Mouse (Mus musculus) G1E (cell line): ENCODE measurements around the gene Tbc1d4. TPM values are rescaled to one million over a fixed set of nuclear protein-coding genes. Genes with fewer than 3 reads are reported as not detected.

Source experiments
- ATAC-seq: 2 replicates; pipeline ENCODE4 v1.8.0; 2016; ENCODE audit warnings: mild to moderate bottlenecking; ENCODE audit not compliant: insufficient number of reproducible peaks, poor library complexity, low FRiP score, severe bottlenecking; ENCODE audit errors: extremely low read depth
- DNase-seq: peaks from one replicate; pipeline ENCODE4 v3.0.0; 2012; ENCODE audit warnings: low spot score
- H3K27me3 ChIP-seq: 2 replicates; pipeline ENCODE4 v1.6.1; 2012; ENCODE audit warnings: mild to moderate bottlenecking, low read length, inconsistent platforms; ENCODE audit not compliant: insufficient read depth
- H3K36me3 ChIP-seq: replicated peaks from 2 replicates; pipeline ENCODE3; 2012; ENCODE audit warnings: mild to moderate bottlenecking, inconsistent platforms
- H3K4me1 ChIP-seq: 2 replicates; pipeline ENCODE4 v1.6.1; 2012; ENCODE audit warnings: low read depth, low read length, inconsistent platforms, mixed read lengths; ENCODE audit not compliant: insufficient read depth
- H3K4me3 ChIP-seq: 2 replicates; pipeline ENCODE4 v1.5.1; 2012; ENCODE audit warnings: low read depth, mild to moderate bottlenecking, inconsistent platforms, low read length, moderate library complexity, mixed read lengths
- H3K9me3 ChIP-seq: replicated peaks from 2 replicates; pipeline ENCODE4 v1.6.1; 2012; ENCODE audit warnings: inconsistent platforms
- CTCF ChIP-seq: IDR thresholded peaks from 2 replicates; pipeline ENCODE4 v1.5.1; 2012; ENCODE audit warnings: low read depth, low read length, inconsistent platforms, mixed read lengths
- GATA1 ChIP-seq: IDR thresholded peaks from 2 replicates; pipeline ENCODE4 v1.6.1; 2012; ENCODE audit warnings: borderline replicate concordance, low read length, inconsistent platforms, mixed read lengths
- GATA2 ChIP-seq: IDR thresholded peaks from 2 replicates; pipeline ENCODE4 v1.6.1; 2012; ENCODE audit warnings: low read depth, low read length, inconsistent platforms, borderline replicate concordance
- POLR2AphosphoS5 ChIP-seq: IDR thresholded peaks from 2 replicates; pipeline ENCODE4 v1.6.1; 2012; ENCODE audit warnings: low read depth, low read length, inconsistent platforms; ENCODE audit not compliant: insufficient replicate concordance
- TAL1 ChIP-seq: conservative IDR thresholded peaks from 2 replicates; pipeline ENCODE4 v1.6.1; 2012; ENCODE audit warnings: low read depth, low read length, inconsistent platforms, mixed read lengths
- polyA plus RNA-seq: library from polyadenylated mRNA; stranded (reverse); fragments of >175 nt; gene quantifications from 2 replicates; pipeline ENCODE4 v1.2.3, GENCODE M21; 2012
- total RNA-seq, 2 experiments: library from RNA; stranded (forward) in 1 of 2; stranded (reverse) in 1 of 2; fragments of 200-1000 nt in 1 of 2; fragments of >200 nt in 1 of 2; fragmentation: Nextera tagmentation in 1 of 2; gene quantifications; 2 replicates each; pipeline ENCODE4 v1.2.3; 2014 to 2017

Tbc1d4 gene
- total and polyA plus RNA-seq, 3 experiments, result 0.33 TPM; not detected in 2

- Histone ChIP-seq H3K36me3 (no peaks in the 10 kb centered on the region), H3K4me3 (no peak overlapping the region), H3K4me1 (no peaks in the 10 kb centered on the region), H3K27me3 (no peaks in the 10 kb centered on the region), H3K9me3 (peaks cover 50% of the 10 kb centered on the region)
- TF ChIP-seq GATA1 (no peak), CTCF (no peak), GATA2 (no peak), TAL1 (no peak), POLR2AphosphoS5 (no peak)
- no peak for DNase-seq
- ATAC-seq, result no peak
Measured at GRCm38 (mm10) chr14:101561251-101561701, 47.7 kb downstream of the Tbc1d4 start.

GRCm38 (mm10) chr14:101559446-101559845 is 49.5 kb downstream of the Tbc1d4 start:
- no peaks in the 10 kb centered on the region for H3K4me1 ChIP-seq
- H3K4me3 ChIP-seq, result no peak overlapping the region
- DNase-seq (no peak), ATAC-seq (no peak)
- H3K9me3 ChIP-seq, result peaks cover 47% of the 10 kb centered on the region
- TF ChIP-seq CTCF, result no peak
- TF ChIP-seq POLR2AphosphoS5, result no peak
- TF ChIP-seq GATA2, result no peak
- TF ChIP-seq GATA1, result no peak
- TF ChIP-seq TAL1, result no peak
- no peaks in the 10 kb centered on the region for H3K36me3 ChIP-seq
- no peaks in the 10 kb centered on the region for H3K27me3 ChIP-seq

- DNase-seq (no peak), ATAC-seq (no peak)
- Histone ChIP-seq H3K36me3 (no peaks in the 10 kb centered on the region), H3K27me3 (no peaks in the 10 kb centered on the region), H3K4me1 (no peaks in the 10 kb centered on the region), H3K4me3 (no peak overlapping the region), H3K9me3 (peaks cover 43% of the 10 kb centered on the region)
- TF ChIP-seq POLR2AphosphoS5 (no peak), TAL1 (no peak), GATA2 (no peak), CTCF (no peak), GATA1 (no peak)
Measured at GRCm38 (mm10) chr14:101548885-101549573, 60.0 kb downstream of the Tbc1d4 start.

- peaks cover 39% of the 10 kb centered on the region for H3K9me3 ChIP-seq
- DNase-seq, result no peak
- H3K4me3 ChIP-seq, result no peak overlapping the region
- H3K4me1 ChIP-seq, result no peaks in the 10 kb centered on the region
- H3K36me3 ChIP-seq, result no peaks in the 10 kb centered on the region
- no peak for TF ChIP-seq CTCF
- TF ChIP-seq GATA1, result no peak
- TF ChIP-seq POLR2AphosphoS5, result no peak
- no peak for TF ChIP-seq GATA2
- no peak for TF ChIP-seq TAL1
- no peak for ATAC-seq
- no peaks in the 10 kb centered on the region for H3K27me3 ChIP-seq
Measured at GRCm38 (mm10) chr14:101541863-101542262, 67.1 kb downstream of the Tbc1d4 start.

- H3K27me3 ChIP-seq, result no peaks in the 10 kb centered on the region
- H3K9me3 ChIP-seq, result peaks cover 43% of the 10 kb centered on the region
- no peak for ATAC-seq
- DNase-seq, result no peak
- H3K4me3 ChIP-seq, result no peak overlapping the region
- no peak for TF ChIP-seq GATA2
- no peak for TF ChIP-seq TAL1
- TF ChIP-seq CTCF, result no peak
- TF ChIP-seq GATA1, result no peak
- no peak for TF ChIP-seq POLR2AphosphoS5
- no peaks in the 10 kb centered on the region for H3K4me1 ChIP-seq
- no peaks in the 10 kb centered on the region for H3K36me3 ChIP-seq
Measured at GRCm38 (mm10) chr14:101541141-101541540, 67.8 kb downstream of the Tbc1d4 start.

- ATAC-seq (no peak), DNase-seq (no peak)
- peaks cover 44% of the 10 kb centered on the region for H3K9me3 ChIP-seq
- TF ChIP-seq GATA1 (no peak), POLR2AphosphoS5 (no peak), TAL1 (no peak), CTCF (no peak), GATA2 (no peak)
- H3K27me3 ChIP-seq, result no peaks in the 10 kb centered on the region
- no peak overlapping the region for H3K4me3 ChIP-seq
- no peaks in the 10 kb centered on the region for H3K36me3 ChIP-seq
- no peaks in the 10 kb centered on the region for H3K4me1 ChIP-seq
Measured at GRCm38 (mm10) chr14:101540466-101540865, 68.5 kb downstream of the Tbc1d4 start.
